Mouse (Mus musculus) kidney, postnatal 0 days (tissue): ENCODE measurements at regions not wholly inside any gene's neighbourhood (a gene's known extent, or its start where the extent isn't known, plus 50 kb on each side); places are given as distances from the start of the nearest gene placed in this dataset.

Experiments
- ATAC-seq: fragments of 200-750 bp; cut with Nextera tagmentation; replicated peaks from 2 replicates; pipeline ENCODE4 v1.8.0; 2017; ENCODE audit warnings: low read depth, moderate number of reproducible peaks, moderate TSS enrichment, moderate library complexity; ENCODE audit not compliant: low FRiP score
- DNase-seq: peaks from one replicate; pipeline ENCODE4 v3.0.0-alpha.2; 2016; ENCODE audit warnings: low spot score
- H3K27ac ChIP-seq: fragments of 300-500 bp; sonication (generic); 2 replicates; pipeline ENCODE4 v1.5.1; 2014; ENCODE audit warnings: mild to moderate bottlenecking
- H3K27me3 ChIP-seq: fragments of 300-500 bp; sonication (generic); 2 replicates; pipeline ENCODE4 v1.6.1; 2014; ENCODE audit warnings: low read length, mixed read lengths; ENCODE audit not compliant: insufficient read depth
- H3K36me3 ChIP-seq: fragments of 300-500 bp; sonication (generic); 2 replicates; pipeline ENCODE4 v1.6.1; 2014; ENCODE audit warnings: low read length, mixed read lengths; ENCODE audit not compliant: insufficient read depth
- H3K4me1 ChIP-seq: fragments of 300-500 bp; sonication (generic); replicated peaks from 2 replicates; pipeline ENCODE4 v1.6.1; 2014; ENCODE audit warnings: antibody characterized with exemption, low read length, mixed read lengths; ENCODE audit not compliant: insufficient read depth
- H3K4me2 ChIP-seq: fragments of 300-500 bp; sonication (generic); 2 replicates; pipeline ENCODE4 v1.6.1; 2014; ENCODE audit warnings: mild to moderate bottlenecking, low read length, moderate library complexity, mixed read lengths
- H3K4me3 ChIP-seq: fragments of 300-500 bp; sonication (generic); replicated peaks from 2 replicates; pipeline ENCODE4 v1.5.1; 2014; ENCODE audit warnings: low read depth, low read length
- H3K9ac ChIP-seq: fragments of 300-500 bp; sonication (generic); 2 replicates; pipeline ENCODE4 v1.6.1; 2014; ENCODE audit warnings: low read depth, low read length
- H3K9me3 ChIP-seq: fragments of 300-500 bp; sonication (generic); replicated peaks from 2 replicates; pipeline ENCODE4 v1.6.1; 2016; ENCODE audit warnings: low read length, inconsistent platforms, mixed read lengths
- CTCF ChIP-seq: IDR thresholded peaks from 2 replicates; pipeline ENCODE4 v1.5.1; 2016; ENCODE audit warnings: antibody characterized with exemption, low read depth, mild to moderate bottlenecking, moderate library complexity
- WGBS: fragments of 180-500 bp; shearing (Covaris S2); extraction: QIAGEN DNeasy Blood & Tissue Kit; methylation state at CpG from one replicate; pipeline ENCODE4 v1.1.7; 2014; 5-methylcytosine and 5-hydroxymethylcytosine counted together

DNA sequence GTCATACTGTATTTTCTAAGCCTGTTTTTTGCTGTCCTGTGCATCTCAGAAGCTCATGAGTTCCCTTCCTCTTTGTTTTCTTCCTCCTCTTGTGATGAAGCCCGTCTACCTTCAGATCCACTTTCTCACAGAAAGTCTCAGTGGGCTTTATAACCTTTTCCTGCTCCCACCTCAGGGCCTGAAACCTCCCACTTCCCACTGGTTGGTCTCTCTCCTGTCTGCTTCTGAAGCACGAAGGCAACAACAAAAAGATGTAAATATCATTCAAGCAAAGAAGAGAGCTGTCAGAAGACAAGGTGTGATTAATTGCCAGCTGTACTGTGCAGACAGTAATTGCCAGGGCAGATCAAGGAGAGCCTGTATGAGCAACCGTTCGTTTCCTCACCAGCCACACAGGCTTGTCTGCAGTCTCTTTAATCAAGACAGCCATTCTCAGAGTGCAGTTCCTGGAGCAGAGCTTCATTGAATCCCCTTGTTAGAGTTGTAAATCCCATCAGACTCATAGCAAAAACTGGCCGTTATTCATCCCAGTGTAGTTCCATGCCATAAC lies 80.0 kb upstream of the Mark1 start:
- no peak overlapping the region for H3K9ac ChIP-seq
- H3K27ac ChIP-seq: no peak overlapping the region
- WGBS: 26% methylated on average over 5 of the region's 5 CpGs
- no peaks in the 10 kb centered on the region for H3K9me3 ChIP-seq
- no peaks in the 10 kb centered on the region for H3K36me3 ChIP-seq
- H3K4me1 ChIP-seq: no peaks in the 10 kb centered on the region
- no peak overlapping the region for H3K4me3 ChIP-seq
- DNase-seq: no peak
- no peak for ATAC-seq
- TF ChIP-seq CTCF: no peak
- no peaks in the 10 kb centered on the region for H3K27me3 ChIP-seq
- H3K4me2 ChIP-seq: no peak overlapping the region

DNA sequence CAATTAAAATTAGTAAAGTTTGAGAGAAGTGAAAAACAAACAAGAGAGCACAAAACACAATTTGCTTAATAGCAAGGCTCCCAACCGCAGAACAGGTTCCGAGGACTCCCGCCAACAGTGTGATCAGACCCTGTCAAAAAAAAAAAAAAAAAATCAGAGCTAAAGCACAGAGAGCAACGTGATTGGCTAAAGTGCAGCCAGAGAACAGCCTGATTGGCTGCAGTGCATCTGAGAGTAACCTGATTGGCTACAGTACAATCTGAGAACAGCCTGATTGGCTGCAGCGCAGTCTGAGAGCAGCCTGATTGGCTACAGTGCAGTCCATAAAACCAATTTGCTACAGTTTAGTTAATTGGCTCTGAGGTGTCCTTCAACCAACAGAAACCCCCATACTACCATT lies 74.6 kb upstream of the Mark1 start:
- H3K4me2 ChIP-seq: no peak overlapping the region
- WGBS: 87% methylated on average over 5 of the region's 5 CpGs

GRCm38 (mm10) chr1:185072766-185073165 lies 73.4 kb upstream of the Mark1 start:
- no peak for TF ChIP-seq CTCF
- ATAC-seq (no peak), DNase-seq (no peak)
- H3K4me3 ChIP-seq: no peak overlapping the region
- H3K4me2 ChIP-seq: no peak overlapping the region
- no peaks in the 10 kb centered on the region for H3K9me3 ChIP-seq
- 81% methylated on average over 6 of the region's 6 CpGs for WGBS
- H3K36me3 ChIP-seq: no peaks in the 10 kb centered on the region
- no peak overlapping the region for H3K27ac ChIP-seq
- no peaks in the 10 kb centered on the region for H3K27me3 ChIP-seq
- no peak overlapping the region for H3K9ac ChIP-seq
- no peaks in the 10 kb centered on the region for H3K4me1 ChIP-seq

More for the DNA sequence above, 74.6 kb upstream of the Mark1 start:
- H3K4me1 ChIP-seq: no peaks in the 10 kb centered on the region
- no peaks in the 10 kb centered on the region for H3K36me3 ChIP-seq
- H3K9me3 ChIP-seq: no peaks in the 10 kb centered on the region
- TF ChIP-seq CTCF: no peak
- H3K27ac ChIP-seq: no peak overlapping the region
- H3K9ac ChIP-seq: no peak overlapping the region
- H3K4me3 ChIP-seq: no peak overlapping the region
- no peak for ATAC-seq
- no peak for DNase-seq
- H3K27me3 ChIP-seq: no peaks in the 10 kb centered on the region

DNA sequence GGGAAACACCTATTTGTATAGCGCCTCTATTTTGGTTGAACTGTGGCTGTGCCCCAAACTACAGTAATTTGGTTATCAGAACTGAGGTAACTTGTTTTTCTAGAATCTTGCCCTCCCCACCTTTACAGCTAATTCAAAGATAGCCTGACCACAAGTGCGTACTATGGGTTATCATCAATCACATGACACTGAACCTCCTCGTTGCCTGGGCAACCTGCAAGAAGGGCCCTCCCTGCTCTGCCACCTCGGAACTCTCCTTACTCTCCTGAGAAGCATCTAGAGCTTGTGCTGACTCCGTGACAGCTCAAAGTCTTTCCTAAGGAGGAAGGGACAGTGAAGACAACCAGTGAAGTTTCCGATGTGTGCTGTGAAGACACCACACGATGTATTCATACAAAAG lies 72.2 kb upstream of the Mark1 start:
- Histone ChIP-seq H3K9ac (no peak overlapping the region), H3K27me3 (no peaks in the 10 kb centered on the region), H3K4me3 (no peak overlapping the region), H3K9me3 (no peaks in the 10 kb centered on the region), H3K4me2 (no peak overlapping the region), H3K36me3 (no peaks in the 10 kb centered on the region), H3K4me1 (no peaks in the 10 kb centered on the region), H3K27ac (no peak overlapping the region)
- 55% methylated on average over 7 of the region's 7 CpGs for WGBS
- no peak for TF ChIP-seq CTCF
- no peak for ATAC-seq
- DNase-seq: no peak

GRCm38 (mm10) chr1:185070853-185071149 lies 71.4 kb upstream of the Mark1 start:
- TF ChIP-seq CTCF: no peak
- Histone ChIP-seq H3K4me3 (no peak overlapping the region), H3K9ac (no peak overlapping the region), H3K27ac (no peak overlapping the region), H3K27me3 (no peaks in the 10 kb centered on the region), H3K36me3 (no peaks in the 10 kb centered on the region), H3K4me2 (no peak overlapping the region), H3K4me1 (no peaks in the 10 kb centered on the region), H3K9me3 (no peaks in the 10 kb centered on the region)
- WGBS: 78% methylated on average over 3 of the region's 3 CpGs
- ATAC-seq (no peak), DNase-seq (no peak)

DNA sequence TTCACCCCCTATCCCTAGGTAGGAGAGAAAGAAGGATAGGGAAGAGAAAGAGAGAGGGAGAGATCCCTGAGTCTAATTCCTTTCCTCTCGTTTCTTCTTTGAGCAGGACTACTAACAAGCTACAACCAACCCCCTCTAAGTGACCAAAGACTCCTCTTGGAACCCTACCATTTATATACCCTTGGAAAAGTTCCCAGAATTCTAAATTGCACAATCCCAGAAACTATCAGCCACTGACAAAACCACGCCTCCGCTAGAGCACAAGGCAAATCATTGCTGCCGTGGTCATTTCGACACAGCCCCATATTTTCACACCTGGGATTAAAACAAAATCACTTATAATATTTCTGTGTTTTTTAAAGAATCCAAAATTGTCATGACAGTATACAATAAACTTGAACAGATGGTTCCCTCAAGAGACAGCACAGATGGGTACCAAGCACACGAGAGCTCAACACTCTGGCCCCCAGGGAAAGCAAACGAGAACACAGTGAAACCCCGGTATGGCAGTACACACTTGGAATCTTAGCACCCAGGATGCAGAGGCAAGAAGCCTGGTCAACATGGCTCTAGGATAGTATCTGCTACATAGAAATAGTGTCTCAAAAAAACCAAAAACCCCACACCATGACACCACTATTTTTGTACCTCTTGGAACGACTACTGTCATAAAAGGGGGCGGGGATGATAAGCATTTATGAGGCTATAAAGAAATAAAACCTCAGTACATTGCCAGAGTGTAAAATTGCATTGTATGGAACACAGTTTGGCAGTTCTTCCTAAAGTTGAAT lies 70.9 kb upstream of the Mark1 start:
- no peaks in the 10 kb centered on the region for H3K9me3 ChIP-seq
- DNase-seq (peak; percentile 70), ATAC-seq (no peak)
- no peak for TF ChIP-seq CTCF
- no peaks in the 10 kb centered on the region for H3K27me3 ChIP-seq
- no peaks in the 10 kb centered on the region for H3K4me1 ChIP-seq
- H3K9ac ChIP-seq: no peak overlapping the region
- no peak overlapping the region for H3K4me3 ChIP-seq
- no peak overlapping the region for H3K4me2 ChIP-seq
- WGBS: 41% methylated on average over 10 of the region's 10 CpGs
- no peak overlapping the region for H3K27ac ChIP-seq
- H3K36me3 ChIP-seq: no peaks in the 10 kb centered on the region

- no peaks in the 10 kb centered on the region for H3K36me3 ChIP-seq
- ATAC-seq: no peak
- no peak overlapping the region for H3K27ac ChIP-seq
- H3K4me1 ChIP-seq: no peaks in the 10 kb centered on the region
- H3K4me3 ChIP-seq: no peak overlapping the region
- 79% methylated on average over 6 of the region's 6 CpGs for WGBS
- H3K27me3 ChIP-seq: no peaks in the 10 kb centered on the region
- no peaks in the 10 kb centered on the region for H3K9me3 ChIP-seq
- no peak for DNase-seq
- TF ChIP-seq CTCF: no peak
- no peak overlapping the region for H3K4me2 ChIP-seq
- no peak overlapping the region for H3K9ac ChIP-seq
These were observed 68.8 kb upstream of the Mark1 start for GRCm38 (mm10) chr1:185068136-185068535.
